Mouse (Mus musculus) left cerebral cortex, adult 9 months (tissue): ENCODE data around the gene Emc6.

Experiments
- DNase-seq, 2 experiments: peaks; one replicate each; pipeline ENCODE4 v3.0.0; 2022; ENCODE audit warnings: low spot score in 2 of 2

Gene Emc6

GRCm38 (mm10) chr11:73176608-73177508 is at the start of gene Emc6, which contains the start of gene Tax1bp3:
Gene Emc6, minus strand, starts transcription at chr11:73177037.
Gene Tax1bp3, plus strand, starts transcription at chr11:73177083.
- peak; percentile 90 to 94 for DNase-seq

GRCm38 (mm10) chr11:73225856-73226255 is 49.0 kb upstream of the Emc6 start:
- DNase-seq = no peak

GRCm38 (mm10) chr11:73223966-73224365 is 47.1 kb upstream of the Emc6 start:
- peak in 1 of 2 experiments; percentile 6 for DNase-seq

GRCm38 (mm10) chr11:73222846-73223245 is 46.0 kb upstream of the Emc6 start:
- no peak for DNase-seq

- no peak for DNase-seq
Measured at GRCm38 (mm10) chr11:73220651-73221050, 43.8 kb upstream of the Emc6 start.

- DNase-seq = no peak
Measured at GRCm38 (mm10) chr11:73219671-73220070, 42.8 kb upstream of the Emc6 start.

- DNase-seq = no peak
Measured at GRCm38 (mm10) chr11:73213956-73214355, 37.1 kb upstream of the Emc6 start.

GRCm38 (mm10) chr11:73207621-73208020 is 30.8 kb upstream of the Emc6 start:
- DNase-seq = no peak

GRCm38 (mm10) chr11:73205194-73205593 is 28.4 kb upstream of the Emc6 start:
- DNase-seq = no peak

- no peak for DNase-seq
Measured at GRCm38 (mm10) chr11:73203895-73204294, 27.1 kb upstream of the Emc6 start.

GRCm38 (mm10) chr11:73201597-73201996 is 24.8 kb upstream of the Emc6 start:
- DNase-seq = no peak

GRCm38 (mm10) chr11:73201021-73201420 is 24.2 kb upstream of the Emc6 start:
- no peak for DNase-seq

- no peak for DNase-seq
Measured at GRCm38 (mm10) chr11:73199879-73200278, 23.0 kb upstream of the Emc6 start.

- DNase-seq = peak; percentile 93 to 98
Measured at GRCm38 (mm10) chr11:73199230-73199712, 22.4 kb upstream of the Emc6 start, which contains the start of gene Shpk. Gene Shpk, plus strand, starts transcription at chr11:73199460.

- DNase-seq = peak in 1 of 2 experiments; percentile 85
Measured at GRCm38 (mm10) chr11:73198603-73199229, 21.9 kb upstream of the Emc6 start, which contains the start of gene Ctns. Gene Ctns, minus strand, starts transcription at chr11:73199042.

- DNase-seq = no peak
Measured at GRCm38 (mm10) chr11:73198190-73198589, 21.4 kb upstream of the Emc6 start.

- DNase-seq = no peak
Measured at GRCm38 (mm10) chr11:73194444-73194843, 17.6 kb upstream of the Emc6 start.

GRCm38 (mm10) chr11:73193047-73193446 is 16.2 kb upstream of the Emc6 start:
- DNase-seq = no peak

- no peak for DNase-seq
Measured at GRCm38 (mm10) chr11:73187231-73187630, 10.4 kb upstream of the Emc6 start.

GRCm38 (mm10) chr11:73185872-73186615 is 9.2 kb upstream of the Emc6 start:
- DNase-seq = no peak

GRCm38 (mm10) chr11:73177895-73178294 is 1.1 kb upstream of the Emc6 start:
- DNase-seq = no peak

GRCm38 (mm10) chr11:73177509-73177875 is 655 bp upstream of the Emc6 start:
- DNase-seq = no peak
